Mouse (Mus musculus): ENCODE measurements around the gene Exog. TPM values are rescaled to one million over a fixed set of nuclear protein-coding genes. Genes with fewer than 3 reads are reported as not detected.

Exog gene
- total RNA-seq, 2 experiments from 2014 or later: 1.7 to 4.5 TPM

- ATAC-seq (replicated peaks; ENCODE audit: low FRiP score, poor library complexity, severe bottlenecking): no peak
These were observed 53.0 kb downstream of the Exog start for GRCm38 (mm10) chr9:119497546-119498246.

- no peak for ATAC-seq (replicated peaks; ENCODE audit: low FRiP score, poor library complexity, severe bottlenecking)
These were observed 53.5 kb downstream of the Exog start for GRCm38 (mm10) chr9:119498247-119498607.

GRCm38 (mm10) chr9:119498885-119499284, 54.1 kb downstream of the Exog start:
- no peak for ATAC-seq (replicated peaks; ENCODE audit: low FRiP score, poor library complexity, severe bottlenecking)

- ATAC-seq (replicated peaks; ENCODE audit: low FRiP score, poor library complexity, severe bottlenecking): no peak
These were observed 58.9 kb downstream of the Exog start for GRCm38 (mm10) chr9:119503613-119504012.

- no peak for ATAC-seq (replicated peaks; ENCODE audit: low FRiP score, poor library complexity, severe bottlenecking)
These were observed 60.4 kb downstream of the Exog start for GRCm38 (mm10) chr9:119504981-119505658.

- no peak for ATAC-seq (replicated peaks; ENCODE audit: low FRiP score, poor library complexity, severe bottlenecking)
These were observed 66.2 kb downstream of the Exog start for GRCm38 (mm10) chr9:119510902-119511301.

- ATAC-seq (replicated peaks; ENCODE audit: low FRiP score, poor library complexity, severe bottlenecking): no peak
These were observed 68.2 kb downstream of the Exog start for GRCm38 (mm10) chr9:119512993-119513392.

GRCm38 (mm10) chr9:119513816-119514215, 69.1 kb downstream of the Exog start:
- no peak for ATAC-seq (replicated peaks; ENCODE audit: low FRiP score, poor library complexity, severe bottlenecking)

GRCm38 (mm10) chr9:119514986-119515385, 70.2 kb downstream of the Exog start:
- no peak for ATAC-seq (replicated peaks; ENCODE audit: low FRiP score, poor library complexity, severe bottlenecking)

Other genes starting within 250 kb of the Exog start
- gene Slc22a13, start 235.8 kb upstream of the Exog start, total RNA-seq (2015; ENCODE audit: low replicate concordance): not detected in 2 replicates
- not detected in 2 replicates for gene Slc22a13, start 235.8 kb upstream of the Exog start, total RNA-seq (2017; ENCODE audit: low replicate concordance)
- gene Oxsr1, start 122.5 kb upstream of the Exog start, total RNA-seq (2015; ENCODE audit: low replicate concordance): 20.9 and 48.6 TPM in 2 replicates
- 35.0 and 37.1 TPM in 2 replicates for gene Oxsr1, start 122.5 kb upstream of the Exog start, total RNA-seq (2017; ENCODE audit: low replicate concordance)
- 5.9 and 10.8 TPM in 2 replicates for gene Acaa1a, start 105.3 kb upstream of the Exog start, total RNA-seq (2015; ENCODE audit: low replicate concordance)
- 5.2 and 5.4 TPM in 2 replicates for gene Acaa1a, start 105.3 kb upstream of the Exog start, total RNA-seq (2017; ENCODE audit: low replicate concordance)
- 22.6 and 25.9 TPM in 2 replicates for gene Myd88, start 103.5 kb upstream of the Exog start, total RNA-seq (2015; ENCODE audit: low replicate concordance)
- 5.9 and 14.0 TPM in 2 replicates for gene Myd88, start 103.5 kb upstream of the Exog start, total RNA-seq (2017; ENCODE audit: low replicate concordance)
- not detected in 2 replicates for gene Xylb, start 87.6 kb upstream of the Exog start, total RNA-seq (2015; ENCODE audit: low replicate concordance)
- not detected in 2 replicates for gene Xylb, start 87.6 kb upstream of the Exog start, total RNA-seq (2017; ENCODE audit: low replicate concordance)
- gene Slc22a14, start 79.4 kb upstream of the Exog start, total RNA-seq (2015; ENCODE audit: low replicate concordance): not detected in 2 replicates
- not detected in 2 replicates for gene Slc22a14, start 79.4 kb upstream of the Exog start, total RNA-seq (2017; ENCODE audit: low replicate concordance)
- gene Acvr2b, start 42.8 kb upstream of the Exog start, total RNA-seq (2015; ENCODE audit: low replicate concordance): not detected in 2 replicates
- gene Acvr2b, start 42.8 kb upstream of the Exog start, total RNA-seq (2017; ENCODE audit: low replicate concordance): 0.26 TPM in 1 of 2 replicates, not detected in the other
- gene Scn5a, start 134.1 kb downstream of the Exog start, total RNA-seq (2015; ENCODE audit: low replicate concordance): not detected in 2 replicates
- not detected in 2 replicates for gene Scn5a, start 134.1 kb downstream of the Exog start, total RNA-seq (2017; ENCODE audit: low replicate concordance)

All from erythroid progenitor cell, adult 5-6 weeks (primary cell).